Mouse (Mus musculus) forebrain, embryonic 13.5 days (tissue): ENCODE measurements around the gene Fbxl4. TPM values are rescaled to one million over a fixed set of nuclear protein-coding genes. Genes with fewer than 3 reads are reported as not detected.

ENCODE experiments used
- ATAC-seq: fragments of 200-750 bp; cut with Nextera tagmentation; 2 replicates; pipeline ENCODE4 v1.8.0; 2017
- H3K27ac ChIP-seq: fragments of 300-500 bp; sonication (generic); 2 replicates; pipeline ENCODE4 v1.5.1; 2015; ENCODE audit warnings: inconsistent platforms, mild to moderate bottlenecking, moderate library complexity
- H3K27me3 ChIP-seq: fragments of 300-500 bp; sonication (generic); 2 replicates; pipeline ENCODE4 v1.6.1; 2015; ENCODE audit warnings: mild to moderate bottlenecking, inconsistent platforms
- H3K36me3 ChIP-seq: fragments of 300-500 bp; sonication (generic); 2 replicates; pipeline ENCODE4 v1.6.1; 2015; ENCODE audit warnings: mild to moderate bottlenecking, inconsistent platforms; ENCODE audit not compliant: poor library complexity, severe bottlenecking
- H3K4me1 ChIP-seq: fragments of 300-500 bp; sonication (generic); 2 replicates; pipeline ENCODE4 v1.6.1; 2015; ENCODE audit warnings: inconsistent platforms
- H3K4me2 ChIP-seq: fragments of 300-500 bp; sonication (generic); 2 replicates; pipeline ENCODE4 v1.6.1; 2015; ENCODE audit warnings: inconsistent platforms, mild to moderate bottlenecking, moderate library complexity
- H3K4me3 ChIP-seq: fragments of 300-500 bp; sonication (generic); 2 replicates; pipeline ENCODE4 v1.5.1; 2015; ENCODE audit warnings: mild to moderate bottlenecking, inconsistent platforms
- H3K9ac ChIP-seq: fragments of 300-500 bp; sonication (generic); 2 replicates; pipeline ENCODE4 v1.6.1; 2015; ENCODE audit warnings: mild to moderate bottlenecking, inconsistent platforms
- H3K9me3 ChIP-seq: fragments of 300-500 bp; sonication (generic); replicated peaks from 2 replicates; pipeline ENCODE4 v1.6.1; 2016; ENCODE audit warnings: inconsistent platforms
- WGBS: fragments of 180-500 bp; shearing (Covaris S2); methylation state at CpG from one replicate; pipeline ENCODE4 v1.1.7; 2015; 5-methylcytosine and 5-hydroxymethylcytosine counted together
- polyA plus RNA-seq: library from polyadenylated mRNA; unstranded; fragments of >200 nt; fragmentation: Nextera tagmentation; extraction: Ambion mirVana; gene quantifications from 2 replicates; pipeline ENCODE4 v1.2.1, GENCODE M21; 2015

Fbxl4 gene
- polyA plus RNA-seq, 1 experiment from 2014 or later = 8.9 TPM

- Histone ChIP-seq H3K27ac (no peak overlapping the region), H3K9me3 (no peaks in the 10 kb centered on the region), H3K4me1 (peaks cover 14% of the 10 kb centered on the region), H3K4me3 (no peak overlapping the region), H3K4me2 (0 out of 2 replicates have a peak overlapping the region, but pooled peaks have one; percentile 1), H3K36me3 (no peaks in the 10 kb centered on the region), H3K27me3 (no peaks in the 10 kb centered on the region), H3K9ac (no peak overlapping the region)
- WGBS = 48% methylated on average over 13 of the region's 13 CpGs
- peak; percentile 81 for ATAC-seq
Observed at GRCm38 (mm10) chr4:22392777-22393473, 35.6 kb downstream of the Fbxl4 start.

- Histone ChIP-seq H3K4me3 (no peak overlapping the region), H3K9me3 (no peaks in the 10 kb centered on the region), H3K36me3 (peaks cover 8% of the 10 kb centered on the region; the same call in 1 of the 2 replicates), H3K27ac (no peak overlapping the region), H3K4me2 (no peak overlapping the region), H3K4me1 (peaks cover 14% of the 10 kb centered on the region), H3K9ac (no peak overlapping the region), H3K27me3 (no peaks in the 10 kb centered on the region)
- no peak for ATAC-seq
- 91% methylated on average over 2 of the region's 2 CpGs for WGBS
Observed at GRCm38 (mm10) chr4:22395404-22395803, 38.1 kb downstream of the Fbxl4 start.

- H3K4me1 ChIP-seq = peaks cover 14% of the 10 kb centered on the region
- H3K4me2 ChIP-seq = no peak overlapping the region
- no peaks in the 10 kb centered on the region for H3K27me3 ChIP-seq
- H3K9me3 ChIP-seq = no peaks in the 10 kb centered on the region
- H3K36me3 ChIP-seq = peaks cover 14% of the 10 kb centered on the region
- H3K4me3 ChIP-seq = no peak overlapping the region
- no peak overlapping the region for H3K27ac ChIP-seq
- H3K9ac ChIP-seq = no peak overlapping the region
- ATAC-seq = no peak
- 95% methylated on average over 1 of the region's 1 CpGs for WGBS
Observed at GRCm38 (mm10) chr4:22396484-22397000, 39.2 kb downstream of the Fbxl4 start.

GRCm38 (mm10) chr4:22397003-22397402 is 39.7 kb downstream of the Fbxl4 start:
- Histone ChIP-seq H3K36me3 (peaks cover 14% of the 10 kb centered on the region), H3K4me3 (no peak overlapping the region), H3K4me1 (peaks cover 14% of the 10 kb centered on the region), H3K9ac (no peak overlapping the region), H3K27ac (no peak overlapping the region), H3K4me2 (no peak overlapping the region), H3K27me3 (no peaks in the 10 kb centered on the region), H3K9me3 (no peaks in the 10 kb centered on the region)
- no peak for ATAC-seq
- over 99% methylated on average over 5 of the region's 5 CpGs for WGBS

- Histone ChIP-seq H3K9me3 (no peaks in the 10 kb centered on the region), H3K27ac (no peak overlapping the region), H3K9ac (no peak overlapping the region), H3K4me2 (no peak overlapping the region), H3K4me1 (no peaks in the 10 kb centered on the region), H3K27me3 (no peaks in the 10 kb centered on the region), H3K4me3 (no peak overlapping the region), H3K36me3 (peaks cover 14% of the 10 kb centered on the region)
- 87% methylated on average over 3 of the region's 3 CpGs for WGBS
- ATAC-seq = no peak
Observed at GRCm38 (mm10) chr4:22402032-22402431, 44.7 kb downstream of the Fbxl4 start.

GRCm38 (mm10) chr4:22402930-22403329 is 45.6 kb downstream of the Fbxl4 start:
- H3K4me1 ChIP-seq = no peaks in the 10 kb centered on the region
- no peak for ATAC-seq
- no peak overlapping the region for H3K4me3 ChIP-seq
- H3K27me3 ChIP-seq = no peaks in the 10 kb centered on the region
- no peak overlapping the region for H3K27ac ChIP-seq
- H3K36me3 ChIP-seq = peaks cover 14% of the 10 kb centered on the region
- H3K4me2 ChIP-seq = no peak overlapping the region
- H3K9ac ChIP-seq = no peak overlapping the region
- no peaks in the 10 kb centered on the region for H3K9me3 ChIP-seq
- 98% methylated on average over 10 of the region's 10 CpGs for WGBS

GRCm38 (mm10) chr4:22420627-22421026 is 63.3 kb downstream of the Fbxl4 start:
- Histone ChIP-seq H3K9ac (no peak overlapping the region), H3K4me3 (no peak overlapping the region), H3K36me3 (0 out of 2 replicates have a peak, but pooled peaks cover 3% of the 10 kb centered on the region), H3K4me2 (no peak overlapping the region), H3K9me3 (no peaks in the 10 kb centered on the region), H3K4me1 (no peaks in the 10 kb centered on the region), H3K27ac (no peak overlapping the region), H3K27me3 (no peaks in the 10 kb centered on the region)
- 72% methylated on average over 2 of the region's 2 CpGs for WGBS
- no peak for ATAC-seq

GRCm38 (mm10) chr4:22422400-22422799 is 65.1 kb downstream of the Fbxl4 start:
- Histone ChIP-seq H3K36me3 (0 out of 2 replicates have a peak, but pooled peaks cover 3% of the 10 kb centered on the region), H3K4me2 (no peak overlapping the region), H3K27me3 (no peaks in the 10 kb centered on the region), H3K9me3 (no peaks in the 10 kb centered on the region), H3K9ac (no peak overlapping the region), H3K27ac (no peak overlapping the region), H3K4me3 (no peak overlapping the region), H3K4me1 (no peaks in the 10 kb centered on the region)
- no peak for ATAC-seq
- WGBS = 73% methylated on average over 4 of the region's 4 CpGs

- Histone ChIP-seq H3K9me3 (no peaks in the 10 kb centered on the region), H3K36me3 (no peaks in the 10 kb centered on the region), H3K27ac (no peak overlapping the region), H3K9ac (no peak overlapping the region), H3K4me3 (no peak overlapping the region), H3K4me1 (no peaks in the 10 kb centered on the region), H3K4me2 (no peak overlapping the region), H3K27me3 (no peaks in the 10 kb centered on the region)
- ATAC-seq = no peak
- WGBS = 94% methylated on average over 3 of the region's 3 CpGs
Observed at GRCm38 (mm10) chr4:22428150-22428549, 70.8 kb downstream of the Fbxl4 start.

- no peak overlapping the region for H3K4me3 ChIP-seq
- 89% methylated on average over 1 of the region's 1 CpGs for WGBS
- H3K27ac ChIP-seq = no peak overlapping the region
- no peaks in the 10 kb centered on the region for H3K4me1 ChIP-seq
- no peak overlapping the region for H3K4me2 ChIP-seq
- peaks cover 3% of the 10 kb centered on the region; the same call in 1 of the 2 replicates for H3K27me3 ChIP-seq
- no peak for ATAC-seq
- H3K9me3 ChIP-seq = no peaks in the 10 kb centered on the region
- no peaks in the 10 kb centered on the region for H3K36me3 ChIP-seq
- no peak overlapping the region for H3K9ac ChIP-seq
Observed at GRCm38 (mm10) chr4:22469575-22469974, 112.2 kb downstream of the Fbxl4 start.

- H3K9me3 ChIP-seq = no peaks in the 10 kb centered on the region
- WGBS = 1% methylated on average over 23 of the region's 23 CpGs
- peak overlapping the region; percentile 44 for H3K4me3 ChIP-seq
- H3K9ac ChIP-seq = peak overlapping the region; percentile 63
- peaks cover 25% of the 10 kb centered on the region for H3K27me3 ChIP-seq
- H3K4me1 ChIP-seq = peaks cover 40% of the 10 kb centered on the region
- H3K27ac ChIP-seq = peak overlapping the region; percentile 85
- peak overlapping the region; percentile 69 for H3K4me2 ChIP-seq
- no peaks in the 10 kb centered on the region for H3K36me3 ChIP-seq
- peak; percentile 80 for ATAC-seq
Observed at GRCm38 (mm10) chr4:22476967-22477710, 119.8 kb downstream of the Fbxl4 start.

- peak overlapping the region; percentile 69 for H3K4me2 ChIP-seq
- H3K4me1 ChIP-seq = peaks cover 41% of the 10 kb centered on the region
- no peaks in the 10 kb centered on the region for H3K9me3 ChIP-seq
- H3K9ac ChIP-seq = peak overlapping the region; percentile 63
- H3K27me3 ChIP-seq = peaks cover 25% of the 10 kb centered on the region
- no peaks in the 10 kb centered on the region for H3K36me3 ChIP-seq
- WGBS = 1% methylated on average over 14 of the region's 28 CpGs
- peak; percentile 46 for ATAC-seq
- peak overlapping the region; percentile 85 for H3K27ac ChIP-seq
- peak overlapping the region; percentile 44 for H3K4me3 ChIP-seq
Observed at GRCm38 (mm10) chr4:22477711-22478230, 120.4 kb downstream of the Fbxl4 start.
